Mouse (Mus musculus) midbrain, postnatal 0 days (tissue): Measurements from ENCODE around the gene Strap. TPM values are rescaled to one million over a fixed set of nuclear protein-coding genes. Genes with fewer than 3 reads are reported as not detected.

Experiments
- ATAC-seq: fragments of 200-750 bp; cut with Nextera tagmentation; 2 replicates; pipeline ENCODE4 v1.8.0; 2017; ENCODE audit warnings: moderate number of reproducible peaks, mild to moderate bottlenecking, moderate TSS enrichment, moderate library complexity; ENCODE audit not compliant: low FRiP score
- DNase-seq: peaks from one replicate; pipeline ENCODE4 v3.0.0-alpha.2; 2015; ENCODE audit warnings: low spot score
- H3K27ac ChIP-seq: fragments of 300-500 bp; sonication (generic); 2 replicates; pipeline ENCODE4 v1.5.1; 2014; ENCODE audit warnings: low read depth, mild to moderate bottlenecking, low read length, mixed read lengths
- H3K27me3 ChIP-seq: fragments of 300-500 bp; sonication (generic); 2 replicates; pipeline ENCODE4 v1.6.1; 2014; ENCODE audit warnings: low read length, control low read depth, mixed read lengths; ENCODE audit not compliant: insufficient read depth
- H3K36me3 ChIP-seq: fragments of 300-500 bp; sonication (generic); 2 replicates; pipeline ENCODE4 v1.6.1; 2014; ENCODE audit warnings: low read length, control low read depth, mixed read lengths; ENCODE audit not compliant: insufficient read depth
- H3K4me1 ChIP-seq: fragments of 300-500 bp; sonication (generic); 2 replicates; pipeline ENCODE4 v1.6.1; 2014; ENCODE audit warnings: mild to moderate bottlenecking, control low read depth, antibody characterized with exemption, low read length, mixed read lengths; ENCODE audit not compliant: insufficient read depth
- H3K4me2 ChIP-seq: fragments of 300-500 bp; sonication (generic); 2 replicates; pipeline ENCODE4 v1.6.1; 2014; ENCODE audit warnings: low read depth, mild to moderate bottlenecking, low read length, mixed read lengths; ENCODE audit not compliant: poor library complexity, severe bottlenecking
- H3K4me3 ChIP-seq: fragments of 300-500 bp; sonication (generic); 2 replicates; pipeline ENCODE4 v1.5.1; 2014; ENCODE audit warnings: low read depth, mild to moderate bottlenecking, low read length, moderate library complexity
- H3K9ac ChIP-seq: fragments of 300-500 bp; sonication (generic); replicated peaks from 2 replicates; pipeline ENCODE4 v1.6.1; 2014; ENCODE audit warnings: mild to moderate bottlenecking, low read length, moderate library complexity, mixed read lengths; ENCODE audit not compliant: poor library complexity, severe bottlenecking
- H3K9me3 ChIP-seq: fragments of 300-500 bp; sonication (generic); 2 replicates; pipeline ENCODE4 v1.6.1; 2016; ENCODE audit warnings: low read length, control low read depth
- CTCF ChIP-seq: IDR thresholded peaks from 2 replicates; pipeline ENCODE4 v1.5.1; 2016; ENCODE audit warnings: antibody characterized with exemption, mild to moderate bottlenecking
- WGBS: fragments of 180-500 bp; shearing (Covaris S2); extraction: QIAGEN DNeasy Blood & Tissue Kit; methylation state at CpG from one replicate; pipeline ENCODE4 v1.1.7; 2014; 5-methylcytosine and 5-hydroxymethylcytosine counted together
- polyA plus RNA-seq: library from polyadenylated mRNA; unstranded; fragments of >200 nt; fragmentation: Nextera tagmentation; extraction: Ambion mirVana; gene quantifications from 2 replicates; pipeline ENCODE4 v1.2.1, GENCODE M21; 2015
- total RNA-seq: library from RNA; depleted of rRNA; stranded (reverse); fragments of >200 nt; gene quantifications from 2 replicates; pipeline ENCODE4 v1.2.3, GENCODE M21; 2014

Strap gene
- total and polyA plus RNA-seq, 2 experiments from 2014 or later, result 80.9 to 166 TPM

GRCm38 (mm10) chr6:137764572-137765210, 29.8 kb downstream of the Strap start:
- Histone ChIP-seq H3K4me2 (no peak overlapping the region), H3K27ac (no peak overlapping the region), H3K27me3 (no peaks in the 10 kb centered on the region), H3K36me3 (no peaks in the 10 kb centered on the region), H3K4me3 (no peak overlapping the region), H3K9ac (no peak overlapping the region), H3K4me1 (no peaks in the 10 kb centered on the region), H3K9me3 (no peaks in the 10 kb centered on the region)
- no peak for TF ChIP-seq CTCF
- DNase-seq (no peak), ATAC-seq (no peak)
- WGBS, result 39% methylated on average over 3 of the region's 3 CpGs

- H3K9ac ChIP-seq, result no peak overlapping the region
- H3K4me1 ChIP-seq, result no peaks in the 10 kb centered on the region
- TF ChIP-seq CTCF, result no peak
- H3K4me2 ChIP-seq, result no peak overlapping the region
- ATAC-seq (no peak), DNase-seq (no peak)
- H3K4me3 ChIP-seq, result no peak overlapping the region
- no peak overlapping the region for H3K27ac ChIP-seq
- H3K9me3 ChIP-seq, result no peaks in the 10 kb centered on the region
- H3K27me3 ChIP-seq, result no peaks in the 10 kb centered on the region
- H3K36me3 ChIP-seq, result no peaks in the 10 kb centered on the region
Measured at GRCm38 (mm10) chr6:137766177-137766576, 31.3 kb downstream of the Strap start.

DNA sequence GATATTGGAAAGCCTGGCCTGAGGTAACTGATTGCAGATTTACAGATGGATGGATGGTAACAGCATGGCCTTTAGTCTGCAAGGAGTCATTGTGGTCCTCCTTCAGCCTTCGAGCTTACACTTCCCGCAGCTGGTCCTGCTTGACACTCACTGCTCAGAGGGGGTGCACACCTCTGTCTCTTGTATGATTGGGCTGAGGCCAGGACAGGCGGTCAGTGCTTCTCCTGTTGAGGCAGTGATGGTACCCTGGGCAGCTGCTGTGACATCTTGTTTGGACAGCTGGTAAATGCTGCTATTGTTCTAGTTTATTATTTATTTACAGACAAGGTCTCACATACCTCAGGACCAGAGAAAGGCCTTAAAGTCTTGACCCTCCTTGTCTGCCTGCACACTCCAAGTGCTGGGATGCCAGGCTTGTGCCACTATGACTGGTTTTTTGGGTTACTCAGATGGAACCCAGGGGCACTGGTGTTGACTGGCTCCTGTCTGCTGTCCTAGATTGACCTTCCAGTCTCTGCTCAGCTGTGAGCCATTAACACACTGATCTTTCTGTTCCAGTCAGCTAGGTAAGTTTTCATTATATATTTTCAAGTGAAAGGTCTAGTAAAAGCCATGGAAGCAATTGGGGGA, 36.9 kb downstream of the Strap start:
- no peak for TF ChIP-seq CTCF
- Histone ChIP-seq H3K9me3 (no peaks in the 10 kb centered on the region), H3K9ac (no peak overlapping the region), H3K36me3 (no peaks in the 10 kb centered on the region), H3K4me1 (no peaks in the 10 kb centered on the region), H3K4me2 (no peak overlapping the region), H3K4me3 (no peak overlapping the region), H3K27ac (no peak overlapping the region), H3K27me3 (no peaks in the 10 kb centered on the region)
- 75% methylated on average over 3 of the region's 3 CpGs for WGBS
- no peak for ATAC-seq
- no peak for DNase-seq

DNA sequence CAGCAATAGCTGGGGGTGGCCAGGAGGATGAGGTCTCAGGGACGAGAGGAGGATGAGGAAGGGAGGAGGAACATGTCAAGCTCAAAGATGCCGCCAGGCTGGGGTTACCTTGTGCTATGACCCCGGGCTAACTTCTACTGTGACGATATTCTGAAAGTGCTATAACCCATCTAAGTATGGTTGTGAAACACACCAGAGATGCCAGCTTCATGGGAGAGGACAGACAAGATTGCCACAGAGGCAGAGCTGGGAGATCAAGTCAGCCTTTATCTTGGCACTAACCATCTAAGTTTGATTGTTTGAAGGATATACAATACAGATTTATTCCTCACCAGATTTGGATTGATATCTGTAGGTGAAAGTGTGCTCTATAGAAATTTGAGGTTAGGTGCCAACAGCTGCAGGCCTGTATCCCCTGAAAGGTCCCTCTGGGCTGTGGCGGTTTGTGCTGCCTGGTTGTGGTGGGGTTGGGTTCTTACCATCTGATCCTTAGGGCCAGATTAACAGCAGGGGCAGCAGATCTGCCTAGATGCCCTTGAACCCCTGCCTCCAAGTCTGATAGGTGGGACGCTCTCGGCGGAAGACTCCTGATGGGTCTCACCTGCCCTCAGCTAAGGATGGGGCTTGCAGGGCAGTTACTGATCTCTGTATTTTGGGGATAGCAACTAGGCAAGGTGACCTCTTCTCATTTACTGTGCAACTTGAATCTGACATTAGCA, 38.2 kb downstream of the Strap start:
- no peak overlapping the region for H3K4me3 ChIP-seq
- no peak for TF ChIP-seq CTCF

DNA sequence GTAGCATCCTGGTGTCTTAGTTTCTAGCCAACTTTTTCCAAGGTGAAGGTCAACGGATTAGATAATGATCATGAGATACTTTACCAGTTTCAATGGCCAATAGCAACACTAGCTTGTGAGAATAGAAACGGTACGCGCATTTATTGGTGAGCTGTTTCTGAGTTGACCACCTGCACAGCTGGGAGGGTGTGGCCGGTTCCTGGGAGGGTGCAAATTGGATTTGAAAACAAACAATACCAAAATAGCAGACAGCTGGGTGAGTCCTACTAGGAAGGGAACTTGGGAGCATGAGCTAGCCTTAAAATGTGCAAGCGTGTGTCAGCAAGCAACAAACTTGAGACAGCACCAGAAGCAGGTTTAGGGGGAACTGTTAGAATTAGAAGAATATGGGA, 38.8 kb downstream of the Strap start:
- Histone ChIP-seq H3K27me3 (no peaks in the 10 kb centered on the region), H3K27ac (no peak overlapping the region), H3K9ac (no peak overlapping the region), H3K36me3 (no peaks in the 10 kb centered on the region), H3K4me3 (no peak overlapping the region), H3K4me1 (no peaks in the 10 kb centered on the region), H3K9me3 (no peaks in the 10 kb centered on the region), H3K4me2 (no peak overlapping the region)
- ATAC-seq (no peak), DNase-seq (no peak)
- TF ChIP-seq CTCF, result no peak
- 92% methylated on average over 6 of the region's 6 CpGs for WGBS

More for the DNA sequence above, 38.2 kb downstream of the Strap start:
- WGBS, result 97% methylated on average over 8 of the region's 8 CpGs
- Histone ChIP-seq H3K27ac (no peak overlapping the region), H3K4me2 (no peak overlapping the region), H3K9ac (no peak overlapping the region), H3K27me3 (no peaks in the 10 kb centered on the region), H3K4me1 (no peaks in the 10 kb centered on the region), H3K9me3 (no peaks in the 10 kb centered on the region), H3K36me3 (no peaks in the 10 kb centered on the region)
- DNase-seq (no peak), ATAC-seq (no peak)

DNA sequence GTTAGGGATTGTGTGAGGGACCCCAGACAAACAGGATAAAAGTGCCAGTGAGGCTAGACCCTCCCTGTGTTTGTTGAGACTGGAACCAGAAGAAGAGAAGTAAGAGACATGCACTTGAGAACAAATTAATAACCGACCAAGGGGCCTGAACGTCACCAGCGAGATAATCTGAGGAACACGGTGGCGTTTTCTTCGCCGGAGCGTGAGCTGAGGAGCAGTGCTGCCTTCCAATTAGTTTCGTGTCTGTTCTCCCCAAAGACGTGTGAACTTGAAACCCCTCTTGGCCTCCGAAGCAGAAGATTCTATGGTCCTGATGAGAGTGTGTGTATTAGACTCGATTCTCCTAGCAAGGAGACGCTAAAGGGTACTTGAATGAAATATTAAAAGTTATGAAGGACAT, 39.3 kb downstream of the Strap start:
- Histone ChIP-seq H3K4me2 (no peak overlapping the region), H3K9ac (no peak overlapping the region), H3K4me3 (no peak overlapping the region), H3K36me3 (no peaks in the 10 kb centered on the region), H3K27me3 (no peaks in the 10 kb centered on the region), H3K27ac (no peak overlapping the region), H3K4me1 (no peaks in the 10 kb centered on the region), H3K9me3 (no peaks in the 10 kb centered on the region)
- DNase-seq (no peak), ATAC-seq (no peak)
- no peak for TF ChIP-seq CTCF
- WGBS, result 85% methylated on average over 13 of the region's 13 CpGs
